Mouse (Mus musculus): ENCODE measurements at regions not wholly inside any gene's neighbourhood (a gene's known extent, or its start where the extent isn't known, plus 50 kb on each side); places are given as distances from the start of the nearest gene placed in this dataset.

- Histone ChIP-seq H3K9ac (no peak overlapping the region), H3K36me3 (ENCODE audit: poor library complexity, severe bottlenecking) (no peaks in the 10 kb centered on the region), H3K4me1 (peaks cover 48% of the 10 kb centered on the region), H3K27ac (peak overlapping the region; percentile 2; the same call in 1 of the 2 replicates), H3K9me3 (replicated peaks) (no peaks in the 10 kb centered on the region), H3K4me3 (no peak overlapping the region), H3K27me3 (no peaks in the 10 kb centered on the region), H3K4me2 (no peak overlapping the region)
- ATAC-seq = no peak
- 65% methylated on average over 1 of the region's 1 CpGs for WGBS
Observed at GRCm38 (mm10) chr10:92329661-92330060, 392.6 kb downstream of the Nedd1 start.

GRCm38 (mm10) chr10:92325284-92325989 lies 396.8 kb downstream of the Nedd1 start:
- Histone ChIP-seq H3K4me2 (no peak overlapping the region), H3K4me1 (peaks cover 21% of the 10 kb centered on the region), H3K9ac (no peak overlapping the region), H3K4me3 (no peak overlapping the region), H3K27me3 (no peaks in the 10 kb centered on the region), H3K27ac (no peak overlapping the region), H3K36me3 (ENCODE audit: poor library complexity, severe bottlenecking) (no peaks in the 10 kb centered on the region), H3K9me3 (replicated peaks) (no peaks in the 10 kb centered on the region)
- 79% methylated on average over 4 of the region's 4 CpGs for WGBS
- ATAC-seq = no peak

GRCm38 (mm10) chr10:92314606-92315005 lies 407.6 kb downstream of the Nedd1 start:
- Histone ChIP-seq H3K4me2 (no peak overlapping the region), H3K4me3 (no peak overlapping the region), H3K9ac (no peak overlapping the region), H3K4me1 (peaks cover 9% of the 10 kb centered on the region), H3K36me3 (ENCODE audit: poor library complexity, severe bottlenecking) (no peaks in the 10 kb centered on the region), H3K27me3 (no peaks in the 10 kb centered on the region), H3K27ac (no peak overlapping the region), H3K9me3 (replicated peaks) (no peaks in the 10 kb centered on the region)
- ATAC-seq = peak; percentile 36; the same call in 1 of the 2 replicates
- 37% methylated on average over 3 of the region's 3 CpGs for WGBS

- no peaks in the 10 kb centered on the region for H3K27me3 ChIP-seq
- WGBS = 67% methylated on average over 6 of the region's 6 CpGs
- no peaks in the 10 kb centered on the region for H3K36me3 ChIP-seq (ENCODE audit: poor library complexity, severe bottlenecking)
- H3K4me2 ChIP-seq = no peak overlapping the region
- H3K4me3 ChIP-seq = no peak overlapping the region
- no peak overlapping the region for H3K9ac ChIP-seq
- no peaks in the 10 kb centered on the region for H3K9me3 ChIP-seq (replicated peaks)
- no peak for ATAC-seq
- peaks cover 9% of the 10 kb centered on the region for H3K4me1 ChIP-seq
- no peak overlapping the region for H3K27ac ChIP-seq
Observed at GRCm38 (mm10) chr10:92312278-92312677, 409.9 kb downstream of the Nedd1 start.

GRCm38 (mm10) chr10:92308643-92309042 lies 413.6 kb downstream of the Nedd1 start:
- H3K9ac ChIP-seq = no peak overlapping the region
- no peak for ATAC-seq
- H3K4me1 ChIP-seq = no peaks in the 10 kb centered on the region
- H3K27me3 ChIP-seq = no peaks in the 10 kb centered on the region
- H3K36me3 ChIP-seq (ENCODE audit: poor library complexity, severe bottlenecking) = no peaks in the 10 kb centered on the region
- H3K4me3 ChIP-seq = no peak overlapping the region
- H3K27ac ChIP-seq = no peak overlapping the region
- no peaks in the 10 kb centered on the region for H3K9me3 ChIP-seq (replicated peaks)
- 79% methylated on average over 3 of the region's 3 CpGs for WGBS
- no peak overlapping the region for H3K4me2 ChIP-seq

- WGBS = 19% methylated on average over 3 of the region's 3 CpGs
- H3K27ac ChIP-seq = no peak overlapping the region
- H3K4me2 ChIP-seq = no peak overlapping the region
- H3K27me3 ChIP-seq = no peaks in the 10 kb centered on the region
- no peak overlapping the region for H3K9ac ChIP-seq
- no peaks in the 10 kb centered on the region for H3K36me3 ChIP-seq (ENCODE audit: poor library complexity, severe bottlenecking)
- H3K4me1 ChIP-seq = no peaks in the 10 kb centered on the region
- no peak for ATAC-seq
- H3K9me3 ChIP-seq (replicated peaks) = no peaks in the 10 kb centered on the region
- H3K4me3 ChIP-seq = no peak overlapping the region
Observed at GRCm38 (mm10) chr10:92307861-92308260, 414.4 kb downstream of the Nedd1 start.

- no peak overlapping the region for H3K4me3 ChIP-seq
- H3K27ac ChIP-seq = no peak overlapping the region
- H3K9me3 ChIP-seq (replicated peaks) = no peaks in the 10 kb centered on the region; the same call in 1 of the 2 replicates
- H3K36me3 ChIP-seq (ENCODE audit: poor library complexity, severe bottlenecking) = no peaks in the 10 kb centered on the region
- H3K9ac ChIP-seq = no peak overlapping the region
- no peak overlapping the region for H3K4me2 ChIP-seq
- no peak for ATAC-seq
- H3K4me1 ChIP-seq = peaks cover 19% of the 10 kb centered on the region
- H3K27me3 ChIP-seq = no peaks in the 10 kb centered on the region; the same call in 1 of the 2 replicates
- whole genome bisulfite sequencing = 90% methylated on average over 13 of the region's 13 CpGs
Observed at GRCm38 (mm10) chr10:92298693-92299092, 423.5 kb downstream of the Nedd1 start.

- Histone ChIP-seq H3K27me3 (no peaks in the 10 kb centered on the region; the same call in 1 of the 2 replicates), H3K27ac (no peak overlapping the region), H3K9me3 (replicated peaks) (no peaks in the 10 kb centered on the region; the same call in 1 of the 2 replicates), H3K4me2 (peak overlapping the region; percentile 26), H3K36me3 (ENCODE audit: poor library complexity, severe bottlenecking) (no peaks in the 10 kb centered on the region), H3K4me3 (no peak overlapping the region), H3K4me1 (peaks cover 19% of the 10 kb centered on the region), H3K9ac (no peak overlapping the region)
- 31% methylated on average over 4 of the region's 4 CpGs for WGBS
- no peak for ATAC-seq
Observed at GRCm38 (mm10) chr10:92296837-92297236, 425.4 kb downstream of the Nedd1 start.

GRCm38 (mm10) chr10:92296303-92296702 lies 425.9 kb downstream of the Nedd1 start:
- WGBS = 26% methylated on average over 9 of the region's 9 CpGs
- H3K4me3 ChIP-seq = no peak overlapping the region
- no peak overlapping the region for H3K27ac ChIP-seq
- no peaks in the 10 kb centered on the region; the same call in 1 of the 2 replicates for H3K9me3 ChIP-seq (replicated peaks)
- no peaks in the 10 kb centered on the region for H3K36me3 ChIP-seq (ENCODE audit: poor library complexity, severe bottlenecking)
- H3K4me1 ChIP-seq = peaks cover 19% of the 10 kb centered on the region
- H3K27me3 ChIP-seq = no peaks in the 10 kb centered on the region; the same call in 1 of the 2 replicates
- ATAC-seq = no peak
- peak overlapping the region; percentile 30; the same call in 1 of the 2 replicates for H3K9ac ChIP-seq
- peak overlapping the region; percentile 26 for H3K4me2 ChIP-seq

- no peak overlapping the region for H3K9ac ChIP-seq
- H3K9me3 ChIP-seq (replicated peaks) = no peaks in the 10 kb centered on the region
- peaks cover 19% of the 10 kb centered on the region for H3K4me1 ChIP-seq
- no peaks in the 10 kb centered on the region; the same call in 1 of the 2 replicates for H3K27me3 ChIP-seq
- WGBS = 67% methylated on average over 4 of the region's 4 CpGs
- no peak for ATAC-seq
- no peak overlapping the region for H3K4me3 ChIP-seq
- no peak overlapping the region for H3K27ac ChIP-seq
- H3K4me2 ChIP-seq = no peak overlapping the region
- no peaks in the 10 kb centered on the region for H3K36me3 ChIP-seq (ENCODE audit: poor library complexity, severe bottlenecking)
Observed at GRCm38 (mm10) chr10:92293261-92293660, 429.0 kb downstream of the Nedd1 start.

GRCm38 (mm10) chr10:92289230-92289629 lies 433.0 kb downstream of the Nedd1 start:
- WGBS = 54% methylated on average over 5 of the region's 5 CpGs
- H3K9ac ChIP-seq = no peak overlapping the region
- no peak overlapping the region for H3K4me3 ChIP-seq
- H3K4me2 ChIP-seq = no peak overlapping the region
- no peak overlapping the region for H3K27ac ChIP-seq
- no peak for ATAC-seq
- H3K9me3 ChIP-seq (replicated peaks) = no peaks in the 10 kb centered on the region
- no peaks in the 10 kb centered on the region for H3K4me1 ChIP-seq
- H3K36me3 ChIP-seq (ENCODE audit: poor library complexity, severe bottlenecking) = no peaks in the 10 kb centered on the region
- H3K27me3 ChIP-seq = no peaks in the 10 kb centered on the region

GRCm38 (mm10) chr10:92284231-92284630 lies 438.0 kb downstream of the Nedd1 start:
- Histone ChIP-seq H3K4me2 (no peak overlapping the region), H3K9me3 (replicated peaks) (no peaks in the 10 kb centered on the region), H3K9ac (no peak overlapping the region), H3K36me3 (ENCODE audit: poor library complexity, severe bottlenecking) (no peaks in the 10 kb centered on the region), H3K27ac (no peak overlapping the region), H3K27me3 (no peaks in the 10 kb centered on the region), H3K4me3 (no peak overlapping the region), H3K4me1 (no peaks in the 10 kb centered on the region)
- 66% methylated on average over 4 of the region's 4 CpGs for WGBS
- ATAC-seq = no peak

GRCm38 (mm10) chr10:92277981-92278380 lies 444.2 kb downstream of the Nedd1 start:
- no peak overlapping the region for H3K4me2 ChIP-seq
- no peak overlapping the region for H3K9ac ChIP-seq
- no peaks in the 10 kb centered on the region for H3K4me1 ChIP-seq
- H3K27me3 ChIP-seq = no peaks in the 10 kb centered on the region
- WGBS = 81% methylated on average over 2 of the region's 2 CpGs
- H3K9me3 ChIP-seq (replicated peaks) = no peaks in the 10 kb centered on the region
- no peak overlapping the region for H3K27ac ChIP-seq
- ATAC-seq = no peak
- no peak overlapping the region for H3K4me3 ChIP-seq
- no peaks in the 10 kb centered on the region for H3K36me3 ChIP-seq (ENCODE audit: poor library complexity, severe bottlenecking)

All from forebrain, embryonic 13.5 days (tissue).